Mouse (Mus musculus) cerebellum, postnatal 14 days (tissue): ENCODE data around the gene Entpd7.

Experiments
- DNase-seq, 2 experiments: peaks; one replicate each; pipeline ENCODE4 v3.0.0; 2021; ENCODE audit warnings: mixed read lengths in 2 of 2

The Entpd7 gene

DNA sequence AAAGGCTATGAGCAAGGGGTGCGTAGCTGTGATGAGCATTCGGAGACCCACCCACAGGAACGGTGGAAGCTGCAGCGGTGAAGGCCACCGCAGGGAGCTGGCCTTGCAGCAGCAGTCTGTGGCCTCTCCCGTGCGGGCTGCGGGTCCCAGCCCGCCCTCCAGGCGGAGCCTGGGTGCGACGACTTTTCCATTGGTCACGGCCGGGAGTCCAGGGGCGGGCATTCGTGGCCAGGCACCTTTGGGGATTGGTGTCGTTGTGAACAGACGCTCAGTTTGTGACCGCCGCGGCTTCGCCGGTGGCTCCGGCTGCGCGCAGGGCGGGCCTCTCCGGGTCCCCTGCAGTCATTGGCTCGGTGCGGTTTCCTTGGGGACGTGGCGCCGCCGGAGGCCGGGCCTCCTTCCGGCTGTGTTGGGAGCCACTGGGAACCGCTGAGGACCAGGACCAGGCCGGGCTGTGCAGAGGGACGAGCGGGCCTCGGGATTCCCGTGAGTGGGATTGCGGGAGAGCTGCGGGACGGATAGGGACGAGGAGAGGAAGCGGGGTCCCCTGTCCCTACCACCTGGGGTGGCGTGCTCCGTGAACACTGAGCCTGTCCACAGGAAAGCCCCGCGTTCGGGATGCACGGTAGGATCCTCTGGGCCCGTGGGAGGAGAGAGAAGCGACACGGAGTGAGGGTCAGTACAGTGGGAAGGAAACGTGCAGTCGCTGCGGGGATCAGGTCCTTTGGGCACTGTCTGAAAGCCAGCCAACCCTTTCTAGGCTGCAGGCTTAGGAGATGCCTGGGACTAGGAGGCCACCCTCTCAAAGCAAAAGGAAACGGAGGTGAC lies at the start of gene Entpd7:
Gene Entpd7 (plus strand): TSS at position 254 of the 828 bp plus-strand sequence.
- DNase-seq = peak; percentile 91 to 94

DNA sequence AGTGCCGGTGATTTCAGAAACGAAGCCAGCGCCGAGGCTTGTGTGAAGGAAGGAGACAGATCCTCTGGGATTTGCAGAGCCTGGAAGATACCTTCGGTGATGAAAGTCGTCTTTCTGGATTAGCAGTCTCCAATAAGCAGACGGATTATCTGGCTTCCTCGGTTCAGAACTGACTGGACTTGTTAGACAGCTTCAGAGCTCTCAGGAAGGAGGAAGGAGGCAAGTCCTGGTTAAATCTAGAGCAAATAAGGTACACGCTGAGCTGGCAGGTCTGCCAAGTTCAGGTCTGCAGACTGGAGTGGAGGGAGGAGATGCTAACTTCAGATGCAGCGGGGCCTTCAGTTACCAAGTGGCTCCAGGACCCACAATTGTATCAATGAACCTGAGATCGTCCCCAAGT lies 47.6 kb upstream of the Entpd7 start:
- no peak for DNase-seq

DNA sequence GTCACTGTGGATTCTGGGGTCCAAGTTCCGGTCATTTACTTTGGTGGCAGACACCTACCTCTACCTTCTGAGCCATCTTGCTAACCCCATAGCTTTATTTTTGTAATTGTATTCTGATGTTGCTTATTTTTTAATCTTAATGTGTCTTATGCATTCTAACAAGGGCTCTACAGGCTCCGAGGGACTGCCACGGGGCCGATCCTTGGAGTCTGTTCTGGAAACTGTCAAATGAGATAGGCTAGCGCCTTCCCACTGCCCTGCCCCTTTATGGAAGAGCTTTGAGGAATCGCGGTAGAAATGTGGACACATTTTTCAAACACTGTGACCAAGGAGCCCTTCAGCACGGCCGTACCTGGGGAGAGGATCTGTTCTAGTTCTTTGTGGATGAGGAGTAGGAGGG lies 46.6 kb upstream of the Entpd7 start:
- no peak for DNase-seq

DNA sequence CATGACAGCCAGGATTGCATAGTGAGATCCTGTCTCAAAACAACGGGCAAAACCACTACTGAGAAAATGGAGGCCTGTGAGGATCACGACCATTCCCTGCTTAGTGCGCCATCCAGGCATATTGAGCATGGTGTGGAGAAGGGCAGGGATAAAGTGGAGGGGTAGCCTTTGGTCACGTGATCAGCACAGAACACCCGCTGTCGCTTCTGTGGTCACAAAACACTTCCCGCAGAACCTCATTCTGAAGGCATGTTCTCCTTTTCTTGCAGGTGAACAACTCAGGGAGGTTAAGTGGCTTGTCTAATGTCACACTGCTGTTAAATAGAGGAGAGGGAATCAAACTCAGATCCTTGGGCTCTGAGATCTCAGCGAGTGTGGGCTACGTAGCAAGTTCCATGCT lies 44.0 kb upstream of the Entpd7 start:
- DNase-seq = no peak

DNA sequence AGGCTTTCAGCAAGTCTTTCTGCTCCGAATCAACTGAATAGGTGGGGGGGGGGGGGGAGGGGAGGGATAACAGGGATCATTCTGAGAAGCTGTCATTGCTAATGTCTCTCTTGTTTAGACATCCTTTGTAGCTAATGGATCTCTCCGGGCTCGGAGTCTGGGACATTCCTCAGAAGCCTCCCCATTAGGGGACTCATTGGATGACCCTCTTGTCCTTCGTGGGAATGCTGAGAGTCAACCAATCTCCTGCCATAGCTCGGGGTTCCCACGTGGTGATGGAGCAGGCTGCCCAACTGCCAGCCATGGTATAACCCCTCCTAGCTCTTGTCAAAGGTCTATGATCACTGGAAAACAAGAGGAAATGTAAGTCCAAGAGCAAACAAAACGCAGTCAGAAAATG lies 42.6 kb upstream of the Entpd7 start:
- no peak for DNase-seq

DNA sequence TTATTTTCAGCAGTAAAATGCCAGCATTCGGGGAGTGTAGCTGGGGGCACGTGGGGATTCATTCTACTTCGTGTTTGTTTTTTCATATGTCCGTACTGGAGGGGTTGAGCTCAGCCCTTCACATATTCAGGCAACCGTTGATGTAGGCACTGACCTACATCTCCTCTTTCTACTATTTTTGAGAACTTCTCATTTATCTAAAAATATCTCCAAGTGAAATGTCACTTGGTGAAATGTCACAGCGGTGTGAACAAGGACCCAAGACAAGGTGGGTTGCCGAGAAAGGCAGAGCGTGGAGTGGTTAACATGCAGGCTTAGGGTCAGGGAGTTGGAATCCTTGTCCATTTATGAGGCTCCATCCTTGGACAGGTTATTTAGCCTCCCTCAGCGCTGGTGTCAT lies 42.2 kb upstream of the Entpd7 start:
- DNase-seq = no peak

DNA sequence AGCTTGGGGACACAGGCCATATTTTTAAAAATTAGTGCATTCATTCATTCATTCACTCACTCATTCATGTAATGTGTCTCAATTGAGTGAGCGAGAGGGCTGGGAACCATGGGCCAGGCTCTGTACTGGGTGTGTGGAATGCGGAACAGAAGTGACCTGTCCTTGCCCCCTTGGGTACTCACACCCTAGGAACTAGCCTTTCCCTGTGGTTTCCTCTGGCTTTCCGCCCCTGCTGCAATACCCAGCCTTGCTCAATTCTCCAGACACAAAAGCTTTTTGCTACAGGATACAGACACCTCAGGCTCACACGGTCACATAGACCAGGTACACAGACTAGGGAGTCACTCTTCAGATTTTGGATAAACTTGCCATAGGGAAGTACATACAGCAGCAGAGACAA lies 41.1 kb upstream of the Entpd7 start:
- no peak for DNase-seq

DNA sequence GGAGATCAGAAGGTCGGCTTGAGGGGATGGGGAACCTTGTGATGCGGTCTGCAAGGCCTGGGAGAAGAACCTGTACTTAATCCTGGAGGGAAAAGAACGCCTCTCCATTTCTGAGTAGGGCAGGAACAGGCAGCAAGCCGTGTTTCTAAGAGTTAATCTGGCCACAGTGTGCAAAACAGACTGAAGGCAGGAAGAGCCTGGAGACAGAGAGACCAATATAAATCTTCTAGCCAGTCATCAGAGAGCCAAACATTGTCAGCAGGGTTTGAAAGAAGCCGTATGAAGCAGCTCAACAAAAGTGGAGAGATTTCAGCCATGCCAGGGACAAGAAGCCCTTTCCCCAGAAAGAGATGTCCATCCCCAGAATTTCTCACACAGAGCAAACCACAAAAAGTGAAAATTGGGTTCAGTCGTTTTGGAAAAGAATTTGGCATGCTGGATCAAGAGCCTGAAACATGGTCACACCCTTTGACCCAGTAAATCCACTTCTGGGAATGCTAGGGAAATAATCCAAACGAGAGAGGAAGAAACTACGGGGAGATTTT lies 38.2 kb upstream of the Entpd7 start:
- DNase-seq = no peak

DNA sequence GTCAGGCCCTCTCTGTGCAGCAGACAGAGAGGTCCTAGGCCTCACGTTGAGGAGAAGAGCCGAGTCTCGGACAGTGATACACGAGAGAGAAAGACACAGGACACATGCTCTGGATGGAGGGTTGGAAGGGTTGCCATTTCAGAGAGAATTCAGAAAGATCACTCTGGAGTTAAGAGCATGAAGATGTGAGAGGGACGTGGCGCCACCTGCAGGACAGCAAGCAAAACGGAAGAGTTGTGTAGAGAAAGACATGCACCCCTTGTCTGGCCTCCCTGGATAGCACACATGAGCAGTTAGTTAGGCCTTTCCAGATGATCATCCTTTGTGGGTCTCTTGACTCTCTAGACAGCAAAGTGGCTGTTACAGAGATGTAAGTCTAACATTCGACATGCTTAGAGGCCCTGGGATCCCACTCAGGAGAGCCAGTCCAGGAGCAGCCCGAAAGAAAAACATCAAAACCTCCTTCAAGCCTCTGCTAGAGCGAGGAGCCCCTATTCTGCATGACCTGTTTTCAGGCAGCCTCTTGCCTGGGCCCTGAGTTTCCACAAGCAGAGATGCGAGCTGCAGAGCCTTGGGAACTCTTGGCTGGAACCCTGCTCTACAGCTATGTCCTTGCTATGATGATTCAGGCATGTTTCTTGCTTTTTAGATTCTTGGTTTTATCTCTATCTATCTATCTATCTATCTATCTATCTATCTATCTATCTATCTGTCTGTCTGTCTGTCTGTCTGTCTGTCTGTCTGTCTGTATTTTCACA lies 33.6 kb upstream of the Entpd7 start:
- DNase-seq = peak; percentile 73 to 85

DNA sequence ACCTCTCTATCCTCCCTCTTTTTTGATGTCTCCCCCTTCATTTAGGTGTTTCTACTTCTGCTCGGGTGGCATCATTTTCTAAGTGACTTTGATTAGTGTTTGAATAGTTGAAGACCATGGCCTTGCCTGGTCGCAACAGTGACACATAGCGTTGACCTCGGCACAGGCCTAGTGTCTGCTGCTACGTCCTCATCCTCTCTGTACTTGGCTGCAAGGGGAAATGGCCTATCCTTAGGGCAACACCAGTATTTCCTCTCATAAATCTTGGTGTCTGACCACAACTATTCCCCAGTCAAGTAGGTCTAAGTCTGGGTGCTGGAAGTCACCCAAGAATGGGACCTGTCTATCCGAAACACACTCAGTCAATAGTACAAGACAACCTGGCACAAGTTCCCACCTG lies 29.8 kb upstream of the Entpd7 start:
- DNase-seq = no peak

DNA sequence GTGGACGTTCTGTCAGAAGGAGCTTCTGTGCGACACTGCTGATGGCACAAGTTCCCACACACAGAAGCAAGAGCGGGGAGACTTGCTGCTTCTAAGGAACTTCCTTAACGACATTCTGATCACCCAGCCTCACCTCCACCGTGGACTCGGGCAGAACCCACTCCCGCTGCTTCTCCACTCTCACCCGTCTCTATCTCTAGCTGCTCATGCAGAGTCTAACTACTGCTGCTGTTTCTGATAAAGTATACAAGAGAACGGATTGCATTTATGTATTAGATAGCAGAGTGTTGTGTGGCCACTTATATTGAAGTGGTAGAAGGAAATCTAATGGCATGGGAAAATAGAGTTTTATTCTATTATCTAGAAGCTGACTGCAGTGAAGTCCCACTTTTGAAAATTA lies 28.7 kb upstream of the Entpd7 start:
- DNase-seq = no peak

DNA sequence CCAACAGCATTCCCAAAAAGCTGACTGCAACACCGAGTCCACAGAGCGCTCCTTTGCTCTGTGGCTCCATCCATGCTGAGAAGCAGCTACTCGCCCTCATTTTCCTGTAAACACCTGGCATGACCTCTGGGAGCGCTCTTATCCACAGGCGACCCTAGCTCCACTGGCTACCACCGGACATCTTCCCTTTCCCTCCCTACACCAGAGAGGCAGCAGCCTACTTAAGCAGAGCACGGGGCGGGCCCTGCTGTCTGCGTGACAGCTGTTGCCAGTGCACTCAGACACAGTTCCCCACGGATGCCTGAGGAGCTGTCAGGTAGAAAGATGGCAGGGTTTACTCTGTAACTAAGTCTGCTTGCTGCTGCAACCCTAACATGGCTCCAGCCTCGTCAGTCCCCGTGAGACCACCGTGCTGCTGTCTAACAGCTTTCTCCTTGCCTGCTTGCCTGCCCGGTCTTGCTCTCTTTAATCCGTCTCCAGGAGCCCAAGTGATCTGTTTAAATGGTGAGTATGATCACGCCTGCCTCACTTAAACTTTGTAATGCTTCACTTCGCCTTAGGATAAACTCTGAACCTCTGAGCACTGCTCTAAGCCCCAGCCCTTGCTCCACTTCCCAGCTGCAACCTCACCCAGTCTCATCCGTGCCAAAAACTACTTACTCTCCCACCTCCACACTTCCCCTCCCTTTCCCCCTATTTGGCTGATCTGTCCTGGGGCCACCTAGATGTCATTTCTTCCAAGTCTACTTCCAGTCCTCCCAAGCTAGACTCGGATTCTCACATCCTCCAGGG lies 27.1 kb upstream of the Entpd7 start:
- peak; percentile 19 to 42 for DNase-seq

DNA sequence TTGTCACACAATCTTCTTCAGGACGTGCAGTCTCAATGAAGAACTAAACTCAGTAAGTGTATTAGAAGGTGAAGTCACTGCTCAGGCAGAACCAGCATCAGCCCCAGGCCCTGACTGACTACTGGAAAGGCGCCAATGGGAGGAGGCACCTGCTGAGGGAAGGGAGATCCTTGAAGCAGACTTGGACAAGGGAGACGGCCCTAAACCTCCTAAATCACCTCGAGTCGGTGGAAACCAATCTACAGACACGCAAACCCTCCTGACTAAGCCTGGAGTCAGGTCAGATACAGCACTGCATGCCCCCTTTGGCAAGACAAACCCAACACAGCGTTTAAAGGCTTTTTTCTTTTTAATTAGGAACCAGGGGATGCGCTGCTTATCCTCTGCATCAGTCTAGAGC lies 26.0 kb upstream of the Entpd7 start:
- DNase-seq = no peak

DNA sequence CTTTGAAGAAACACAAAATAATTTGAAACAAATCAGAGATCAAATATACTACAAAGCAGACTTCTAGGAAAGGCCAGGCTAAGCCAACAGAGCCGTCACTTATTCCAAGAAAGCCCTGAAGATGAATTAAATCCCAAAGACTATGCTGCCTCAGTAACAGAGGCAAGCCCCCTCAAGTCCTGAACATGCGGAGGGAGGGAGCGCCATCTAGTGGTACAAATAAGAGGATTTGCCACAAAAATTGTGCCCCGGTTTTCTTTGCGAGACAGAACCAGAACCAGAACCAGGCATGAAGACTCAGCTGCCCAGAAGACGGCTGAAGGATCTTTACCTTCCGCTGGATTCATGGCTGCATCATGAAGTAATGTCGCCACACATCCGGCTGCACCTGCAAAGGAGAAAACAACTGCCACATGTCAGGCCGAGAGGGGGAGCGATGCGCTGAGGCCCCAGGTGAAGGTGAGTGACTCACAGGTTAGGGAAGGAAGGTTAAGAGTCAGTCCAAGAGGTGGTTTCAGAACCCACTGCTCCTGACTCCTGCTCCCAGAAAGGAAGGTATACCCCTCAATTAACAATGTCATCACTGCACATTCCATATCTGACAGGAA lies 23.9 kb upstream of the Entpd7 start:
- peak; percentile 69 to 70 for DNase-seq

DNA sequence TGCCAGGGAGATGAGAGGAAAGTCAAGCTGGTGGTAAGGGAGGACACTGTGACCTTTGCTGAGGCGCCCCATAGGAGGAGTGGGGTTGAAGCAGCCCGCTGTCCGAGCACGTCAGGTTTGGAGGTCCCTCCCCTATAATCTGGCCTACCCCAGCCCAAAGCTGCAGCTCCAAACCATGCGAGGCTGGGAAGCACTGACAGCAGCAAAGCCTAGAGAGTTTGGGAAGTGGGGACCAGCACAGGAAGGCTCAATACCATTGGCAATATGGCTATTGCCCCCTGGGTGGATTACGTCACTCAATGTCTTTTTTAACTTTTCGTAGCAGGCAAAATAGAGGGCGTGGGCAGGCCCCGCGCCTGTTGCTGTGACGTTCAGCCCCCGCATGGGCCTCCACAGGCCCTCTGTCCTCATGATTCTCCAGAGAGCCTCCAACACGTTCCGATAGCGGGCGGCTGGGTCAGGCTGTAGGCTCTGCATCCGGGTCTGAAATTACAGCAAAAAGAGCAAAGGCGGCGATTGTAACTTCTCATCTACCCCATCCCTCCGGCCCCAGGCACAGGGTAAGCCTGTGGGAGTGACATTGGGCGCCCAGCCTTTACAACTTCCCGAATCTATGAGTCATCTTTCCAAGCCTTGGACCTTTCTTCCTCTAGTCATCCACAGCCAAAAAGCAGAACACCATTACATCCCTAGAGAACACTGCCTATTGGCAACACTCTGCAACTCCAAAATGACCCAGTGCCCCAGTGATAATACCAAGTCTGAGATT lies 22.6 kb upstream of the Entpd7 start:
- no peak for DNase-seq

DNA sequence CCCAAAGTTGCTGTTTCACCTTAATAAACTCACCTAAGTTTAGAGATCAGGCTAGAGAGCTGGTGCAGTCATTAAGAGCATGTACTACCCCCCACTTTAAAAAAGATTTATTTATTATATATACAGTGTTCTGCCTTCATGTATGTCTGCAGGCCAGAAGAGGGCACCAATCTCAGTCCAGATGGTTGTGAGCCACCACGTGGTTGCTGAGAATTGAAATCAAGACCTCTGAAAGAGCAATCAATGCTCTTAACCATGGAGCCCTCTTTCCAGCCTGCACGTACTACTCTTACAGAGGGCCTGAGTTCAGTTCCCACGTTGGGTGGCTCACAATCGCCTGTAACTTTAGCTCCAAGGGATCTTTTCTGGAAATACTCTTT lies 22.1 kb upstream of the Entpd7 start:
- peak in 1 of 2 experiments; percentile 31 for DNase-seq

DNA sequence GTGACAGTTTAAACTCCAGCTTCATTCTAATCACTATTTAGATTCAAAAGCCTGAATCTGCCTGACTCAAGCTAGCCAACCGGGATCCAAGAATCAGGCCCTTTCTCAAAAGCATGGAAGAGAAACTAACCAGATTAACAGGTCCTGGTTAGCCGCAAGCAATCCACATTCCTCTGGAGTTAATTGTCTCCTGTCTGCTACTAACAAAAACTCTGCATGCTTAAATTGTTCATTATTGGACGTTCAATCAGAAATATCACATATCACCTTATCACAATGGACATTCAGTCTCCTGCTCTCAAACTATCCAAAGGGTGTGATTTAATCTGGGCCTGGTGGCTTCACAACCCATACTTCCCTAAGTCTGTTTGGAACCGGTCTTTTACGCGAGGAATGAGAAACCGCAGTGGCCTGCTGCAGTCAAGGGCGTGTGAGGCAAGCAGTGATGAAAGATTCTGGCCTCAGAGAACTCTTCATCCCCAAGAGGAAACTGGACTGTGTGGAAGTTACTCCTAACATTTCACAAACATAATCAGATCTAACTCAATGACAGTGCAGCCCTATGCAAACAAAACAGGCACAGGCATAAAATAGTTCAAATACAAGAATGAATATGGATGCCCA lies 20.2 kb upstream of the Entpd7 start:
- no peak for DNase-seq

DNA sequence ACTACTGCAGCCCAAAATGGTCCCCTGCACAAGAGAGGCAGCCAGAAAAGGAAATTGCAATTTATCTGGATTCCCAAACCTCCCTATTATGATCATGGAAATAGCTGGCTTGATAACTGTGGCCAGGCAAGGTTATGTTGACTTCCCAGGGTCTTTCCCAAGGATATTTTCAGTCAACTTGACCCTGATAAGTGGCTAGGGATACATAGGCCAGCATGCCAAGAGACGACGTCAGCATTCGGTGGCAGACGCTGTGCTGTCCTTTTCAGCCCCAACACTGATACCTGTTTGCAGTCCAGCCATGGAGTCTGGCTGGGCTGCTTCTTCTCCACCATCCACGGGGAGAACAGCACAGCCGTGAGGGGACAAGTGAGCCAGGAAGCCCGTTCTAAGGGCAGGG lies 18.4 kb upstream of the Entpd7 start:
- no peak for DNase-seq

DNA sequence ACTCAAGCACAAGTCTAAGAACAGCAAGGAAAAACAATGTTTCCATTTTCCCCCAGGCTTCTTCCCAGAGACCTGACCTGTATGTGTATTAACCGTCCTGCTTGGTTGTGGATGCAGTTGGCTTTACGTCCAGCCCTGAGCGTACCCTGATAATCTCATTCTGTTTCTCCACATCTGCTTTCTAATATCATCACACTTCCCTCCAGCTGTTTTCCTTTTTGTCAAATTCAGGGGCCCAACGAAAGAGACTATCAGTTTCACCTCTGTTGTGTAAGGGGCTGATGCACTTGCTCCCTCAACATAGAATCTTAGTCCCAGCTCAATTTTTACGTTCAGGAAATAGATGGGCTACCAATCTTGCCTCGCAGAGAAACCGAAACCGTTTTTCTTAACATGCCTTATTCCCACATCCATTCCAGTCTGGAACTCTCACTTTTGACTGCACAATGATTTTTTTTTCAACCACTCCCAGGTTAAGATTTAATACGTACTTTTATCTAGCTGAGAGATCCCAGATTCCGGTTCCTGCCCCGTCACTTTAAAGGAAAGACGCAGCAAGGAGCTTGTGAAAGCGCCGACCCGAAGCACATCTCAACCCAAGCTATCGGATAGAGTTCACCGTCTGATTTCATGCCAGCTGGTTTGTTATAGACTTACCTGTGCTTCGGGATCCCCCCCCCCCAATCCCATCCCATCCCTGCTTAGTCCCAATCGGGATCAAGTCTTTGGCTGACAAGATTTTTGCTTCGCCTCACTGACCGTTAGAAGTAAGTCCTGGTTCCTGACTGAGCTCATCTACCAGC lies 15.8 kb upstream of the Entpd7 start:
- peak; percentile 26 to 33 for DNase-seq

DNA sequence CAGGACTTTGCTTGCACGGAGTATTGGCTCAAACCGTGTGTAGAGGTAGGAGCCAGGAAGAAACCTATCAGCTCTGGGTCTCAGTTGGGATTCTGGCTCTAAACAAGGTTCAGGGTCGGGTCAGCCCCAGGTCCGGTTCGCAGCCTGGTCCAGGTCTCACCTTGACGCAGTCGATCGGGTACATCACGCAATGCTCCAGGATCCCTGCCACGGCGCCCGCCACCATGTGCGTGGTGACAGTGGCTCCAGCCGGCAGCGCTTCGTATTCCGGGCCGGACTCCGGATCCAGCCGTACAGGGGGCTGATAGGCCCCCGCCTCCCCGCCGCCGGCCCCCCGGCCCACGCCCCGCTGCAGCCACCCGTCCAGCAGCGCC lies 15.2 kb upstream of the Entpd7 start:
- DNase-seq = peak in 1 of 2 experiments; percentile 71
